Mouse (Mus musculus): ENCODE measurements around the gene Trim75. TPM values are rescaled to one million over a fixed set of nuclear protein-coding genes. Genes with fewer than 3 reads are reported as not detected.

Trim75 gene
- polyA plus RNA-seq, 1 experiment from 2014 or later, result not detected

DNA sequence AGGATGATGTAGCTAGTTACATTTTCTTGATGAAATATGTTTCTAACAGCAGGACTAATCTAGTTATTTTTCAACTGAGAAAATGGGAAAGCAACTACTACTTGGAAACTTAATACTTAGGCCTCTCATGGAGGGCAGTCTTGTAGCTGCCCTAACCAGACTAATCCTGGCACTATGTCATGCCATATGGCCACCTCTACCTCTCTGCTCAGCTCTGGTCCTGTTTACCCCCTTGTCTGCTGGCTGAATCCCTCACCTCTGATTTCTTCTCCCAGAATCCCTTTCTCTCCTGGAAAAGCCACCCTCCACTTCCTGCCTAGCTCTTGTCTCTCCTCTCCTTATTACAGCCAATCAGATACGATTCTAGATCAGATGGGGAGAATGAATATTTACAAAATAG lies 39.3 kb downstream of the Trim75 start:
- no peak overlapping the region for H3K4me3 ChIP-seq (ENCODE audit: low read depth, low read length)
- no peaks in the 10 kb centered on the region for H3K27me3 ChIP-seq (ENCODE audit: control insufficient read depth, insufficient read depth, low read length)
- H3K4me2 ChIP-seq (ENCODE audit: low read depth, low read length), result no peak overlapping the region
- no peak overlapping the region for H3K27ac ChIP-seq (replicated peaks; ENCODE audit: low read depth, low read length)
- H3K36me3 ChIP-seq (replicated peaks; ENCODE audit: control insufficient read depth, insufficient read depth, low read depth, low read length), result no peaks in the 10 kb centered on the region
- no peak for DNase-seq (ENCODE audit: low spot score)
- 100% methylated on average over 1 of the region's 1 CpGs for WGBS
- H3K9ac ChIP-seq (replicated peaks; ENCODE audit: low read length), result no peak overlapping the region
- no peak for ATAC-seq (replicated peaks; ENCODE audit: insufficient number of reproducible peaks, low FRiP score, low TSS enrichment, low read depth)
- no peaks in the 10 kb centered on the region for H3K9me3 ChIP-seq (replicated peaks; ENCODE audit: control insufficient read depth, low read length)
- no peaks in the 10 kb centered on the region for H3K4me1 ChIP-seq (ENCODE audit: control insufficient read depth, insufficient read depth, low read length)

DNA sequence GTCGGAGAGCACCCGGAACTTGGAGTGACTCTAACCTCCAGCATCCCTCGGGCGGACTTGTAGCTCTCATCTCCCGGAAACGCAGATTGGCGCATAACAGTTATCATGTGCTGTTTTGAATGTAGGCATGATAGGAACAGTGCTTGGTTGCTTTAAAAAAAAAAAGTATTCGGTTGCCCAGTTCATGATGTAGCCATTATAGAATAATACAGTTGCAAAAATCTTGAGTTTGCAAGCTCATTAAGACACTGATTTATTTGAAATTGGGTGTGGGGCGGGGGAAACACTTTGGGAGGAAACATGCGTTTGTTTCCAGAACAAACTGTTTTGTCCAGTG lies 40.0 kb downstream of the Trim75 start:
- Histone ChIP-seq H3K4me3 (ENCODE audit: low read depth, low read length) (peak overlapping the region; percentile 76), H3K27ac (replicated peaks; ENCODE audit: low read depth, low read length) (no peak overlapping the region; the same call in 1 of the 2 replicates), H3K4me1 (ENCODE audit: control insufficient read depth, insufficient read depth, low read length) (no peaks in the 10 kb centered on the region), H3K27me3 (ENCODE audit: control insufficient read depth, insufficient read depth, low read length) (no peaks in the 10 kb centered on the region), H3K4me2 (ENCODE audit: low read depth, low read length) (peak overlapping the region; percentile 54), H3K36me3 (replicated peaks; ENCODE audit: control insufficient read depth, insufficient read depth, low read depth, low read length) (no peaks in the 10 kb centered on the region), H3K9ac (replicated peaks; ENCODE audit: low read length) (peak overlapping the region; percentile 60), H3K9me3 (replicated peaks; ENCODE audit: control insufficient read depth, low read length) (no peaks in the 10 kb centered on the region)
- WGBS, result 11% methylated on average over 10 of the region's 10 CpGs
- ATAC-seq (replicated peaks; ENCODE audit: insufficient number of reproducible peaks, low FRiP score, low TSS enrichment, low read depth) (no peak), DNase-seq (ENCODE audit: low spot score) (no peak)

DNA sequence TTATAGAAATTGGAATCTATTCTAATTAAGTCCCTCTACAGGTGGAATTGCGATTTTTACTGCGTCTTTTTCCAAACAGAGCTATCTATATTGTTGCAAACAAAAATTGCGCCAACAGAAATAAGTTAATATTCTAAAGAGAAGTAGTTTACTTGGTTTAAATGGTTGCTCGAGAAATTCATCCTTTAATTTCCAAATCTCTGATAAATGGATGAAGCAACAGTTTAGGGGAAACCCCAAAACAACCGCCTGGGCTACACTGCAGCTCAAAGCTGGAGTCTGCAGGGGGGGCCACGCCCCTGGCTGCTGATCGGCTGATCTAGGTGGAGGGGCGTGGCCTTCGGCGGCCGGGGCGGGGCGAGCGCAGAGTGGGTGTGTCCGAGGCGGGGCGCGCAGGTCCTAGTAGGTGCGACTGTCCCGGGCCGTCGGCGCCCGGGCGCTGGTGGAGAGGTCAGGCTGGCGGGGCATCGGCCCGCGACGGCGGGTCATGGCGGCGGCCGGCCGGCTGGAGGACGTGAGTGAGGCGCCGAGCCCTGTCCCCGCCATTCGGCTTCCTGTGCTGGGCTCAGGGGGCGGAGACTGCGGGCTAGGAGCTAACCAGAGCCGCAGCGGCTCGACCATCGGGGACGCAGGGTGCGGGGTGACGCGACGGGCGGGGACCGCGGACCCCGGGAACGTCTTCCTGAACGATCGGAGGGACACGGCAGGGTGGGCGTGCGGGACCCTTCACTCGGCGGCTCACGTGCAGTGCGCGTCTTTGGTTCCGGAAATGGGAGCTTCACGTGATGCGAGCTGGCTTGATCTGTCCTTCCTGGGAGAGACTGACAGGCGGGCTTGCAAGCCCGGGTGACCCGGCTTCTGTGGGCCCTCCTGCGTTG lies 40.6 kb downstream of the Trim75 start, which contains the start of gene Tmem192:
Gene Tmem192, plus strand, starts transcription at position 366 of the 878 bp plus-strand sequence.
- Histone ChIP-seq H3K4me1 (ENCODE audit: control insufficient read depth, insufficient read depth, low read length) (no peaks in the 10 kb centered on the region), H3K9ac (replicated peaks; ENCODE audit: low read length) (peak within 1 kb of the TSS; percentile 60), H3K4me3 (ENCODE audit: low read depth, low read length) (peak within 1 kb of the TSS; percentile 76), H3K36me3 (replicated peaks; ENCODE audit: control insufficient read depth, insufficient read depth, low read depth, low read length) (no peaks in the 10 kb centered on the region), H3K27ac (replicated peaks; ENCODE audit: low read depth, low read length) (no peak within 1 kb of the TSS; the same call in 1 of the 2 replicates), H3K4me2 (ENCODE audit: low read depth, low read length) (peak within 1 kb of the TSS; percentile 54), H3K27me3 (ENCODE audit: control insufficient read depth, insufficient read depth, low read length) (no peaks in the 10 kb centered on the region), H3K9me3 (replicated peaks; ENCODE audit: control insufficient read depth, low read length) (no peaks in the 10 kb centered on the region)
- ATAC-seq (replicated peaks; ENCODE audit: insufficient number of reproducible peaks, low FRiP score, low TSS enrichment, low read depth) (peak; percentile 90), DNase-seq (ENCODE audit: low spot score) (peak; percentile 87)
- 1% methylated on average over 73 of the region's 73 CpGs for WGBS

DNA sequence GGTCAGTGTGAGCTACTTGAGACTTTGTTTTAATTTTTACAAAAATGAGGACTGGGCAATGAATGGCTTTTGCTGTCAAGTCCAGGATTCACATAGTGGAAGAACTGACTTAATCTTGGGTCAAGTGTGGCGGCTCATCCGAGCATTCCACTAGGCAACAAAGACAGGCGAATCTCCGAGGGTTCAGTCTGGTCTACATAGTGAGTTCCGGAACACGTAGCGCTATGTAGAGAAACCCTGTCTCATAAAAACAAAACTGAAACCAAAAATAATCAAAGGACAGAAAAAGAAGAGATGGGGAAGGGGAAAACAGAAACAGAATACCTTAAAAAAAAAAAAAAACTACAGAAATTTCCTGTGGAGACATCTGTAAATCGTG lies 41.2 kb downstream of the Trim75 start:
- 62% methylated on average over 8 of the region's 8 CpGs for WGBS

DNA sequence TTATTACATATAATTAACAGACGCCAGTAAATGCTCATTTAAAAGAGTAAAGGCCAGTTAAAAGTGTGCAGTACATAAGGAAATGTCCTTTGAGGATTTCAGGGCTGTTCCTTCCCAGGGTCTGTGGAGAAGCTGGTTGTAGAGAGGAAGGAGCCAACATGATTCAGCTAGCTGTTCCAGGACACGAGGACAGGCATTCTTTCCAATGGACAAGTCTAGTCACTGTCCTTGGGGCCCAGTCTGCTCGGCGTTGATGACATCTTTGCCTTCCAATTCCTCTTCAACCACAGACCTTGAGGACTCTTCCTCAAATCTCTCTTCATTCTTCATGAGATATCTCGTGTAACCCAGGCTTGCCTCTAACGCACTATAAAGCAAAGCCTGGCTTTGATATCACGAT lies 42.0 kb downstream of the Trim75 start:
- 85% methylated on average over 7 of the region's 7 CpGs for WGBS
- no peak overlapping the region for H3K4me2 ChIP-seq (ENCODE audit: low read depth, low read length)
- no peaks in the 10 kb centered on the region for H3K9me3 ChIP-seq (replicated peaks; ENCODE audit: control insufficient read depth, low read length)
- H3K4me3 ChIP-seq (ENCODE audit: low read depth, low read length), result no peak overlapping the region
- H3K27me3 ChIP-seq (ENCODE audit: control insufficient read depth, insufficient read depth, low read length), result no peaks in the 10 kb centered on the region
- no peaks in the 10 kb centered on the region for H3K4me1 ChIP-seq (ENCODE audit: control insufficient read depth, insufficient read depth, low read length)
- no peak overlapping the region for H3K27ac ChIP-seq (replicated peaks; ENCODE audit: low read depth, low read length)
- no peaks in the 10 kb centered on the region for H3K36me3 ChIP-seq (replicated peaks; ENCODE audit: control insufficient read depth, insufficient read depth, low read depth, low read length)
- ATAC-seq (replicated peaks; ENCODE audit: insufficient number of reproducible peaks, low FRiP score, low TSS enrichment, low read depth) (no peak), DNase-seq (ENCODE audit: low spot score) (no peak)
- H3K9ac ChIP-seq (replicated peaks; ENCODE audit: low read length), result no peak overlapping the region

More for the DNA sequence above, 41.2 kb downstream of the Trim75 start:
- DNase-seq (ENCODE audit: low spot score), result no peak
- no peak for ATAC-seq (replicated peaks; ENCODE audit: insufficient number of reproducible peaks, low FRiP score, low TSS enrichment, low read depth)
- Histone ChIP-seq H3K4me1 (ENCODE audit: control insufficient read depth, insufficient read depth, low read length) (no peaks in the 10 kb centered on the region), H3K4me2 (ENCODE audit: low read depth, low read length) (no peak overlapping the region), H3K4me3 (ENCODE audit: low read depth, low read length) (no peak overlapping the region), H3K9me3 (replicated peaks; ENCODE audit: control insufficient read depth, low read length) (no peaks in the 10 kb centered on the region), H3K27ac (replicated peaks; ENCODE audit: low read depth, low read length) (no peak overlapping the region), H3K27me3 (ENCODE audit: control insufficient read depth, insufficient read depth, low read length) (no peaks in the 10 kb centered on the region), H3K36me3 (replicated peaks; ENCODE audit: control insufficient read depth, insufficient read depth, low read depth, low read length) (no peaks in the 10 kb centered on the region), H3K9ac (replicated peaks; ENCODE audit: low read length) (no peak overlapping the region)

DNA sequence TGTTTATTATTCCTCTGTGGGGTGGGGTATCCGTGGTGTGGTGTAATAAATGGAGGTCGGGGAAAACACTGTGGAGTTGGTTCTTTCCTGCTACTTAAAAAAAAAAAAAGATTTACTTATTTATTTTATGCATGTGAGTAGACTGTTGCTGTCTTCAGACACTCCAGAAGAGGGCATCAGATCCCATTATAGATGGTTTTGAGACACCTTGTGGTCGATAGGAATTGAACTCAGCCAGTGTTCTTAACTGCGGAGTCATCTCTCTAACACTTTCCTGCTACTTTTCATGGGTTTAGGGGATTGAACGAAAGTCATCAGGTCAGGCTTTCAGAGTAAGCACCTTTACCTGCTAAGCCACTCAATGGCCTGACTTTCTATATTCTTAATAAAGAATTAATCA lies 42.8 kb downstream of the Trim75 start:
- ATAC-seq (replicated peaks; ENCODE audit: insufficient number of reproducible peaks, low FRiP score, low TSS enrichment, low read depth), result no peak
- Histone ChIP-seq H3K4me2 (ENCODE audit: low read depth, low read length) (no peak overlapping the region), H3K27ac (replicated peaks; ENCODE audit: low read depth, low read length) (no peak overlapping the region), H3K9ac (replicated peaks; ENCODE audit: low read length) (no peak overlapping the region), H3K4me1 (ENCODE audit: control insufficient read depth, insufficient read depth, low read length) (no peaks in the 10 kb centered on the region), H3K4me3 (ENCODE audit: low read depth, low read length) (no peak overlapping the region), H3K36me3 (replicated peaks; ENCODE audit: control insufficient read depth, insufficient read depth, low read depth, low read length) (no peaks in the 10 kb centered on the region), H3K9me3 (replicated peaks; ENCODE audit: control insufficient read depth, low read length) (no peaks in the 10 kb centered on the region), H3K27me3 (ENCODE audit: control insufficient read depth, insufficient read depth, low read length) (no peaks in the 10 kb centered on the region)
- 24% methylated on average over 5 of the region's 5 CpGs for WGBS
- peak; percentile 19 for DNase-seq (ENCODE audit: low spot score)

DNA sequence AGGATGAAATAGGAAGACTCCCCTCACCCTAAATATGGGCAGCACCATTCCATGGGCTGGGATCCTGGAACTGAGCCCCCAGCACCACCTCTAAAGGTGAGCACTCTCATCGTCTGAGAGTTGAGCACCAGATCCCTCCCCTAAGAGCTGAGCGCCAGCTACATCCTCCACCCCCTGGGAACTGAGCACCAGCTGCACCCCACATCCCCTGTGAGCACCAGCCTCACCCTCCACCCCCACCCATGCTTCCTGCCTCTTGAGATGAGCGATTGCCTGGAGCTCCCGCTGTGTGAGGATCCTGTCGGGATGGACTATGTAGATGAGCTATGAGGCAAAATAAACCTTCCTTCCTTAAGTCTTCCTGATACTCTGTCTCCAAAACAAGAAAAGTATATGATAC lies 44.7 kb downstream of the Trim75 start:
- Histone ChIP-seq H3K27me3 (ENCODE audit: control insufficient read depth, insufficient read depth, low read length) (no peaks in the 10 kb centered on the region), H3K9ac (replicated peaks; ENCODE audit: low read length) (no peak overlapping the region), H3K9me3 (replicated peaks; ENCODE audit: control insufficient read depth, low read length) (no peaks in the 10 kb centered on the region), H3K36me3 (replicated peaks; ENCODE audit: control insufficient read depth, insufficient read depth, low read depth, low read length) (no peaks in the 10 kb centered on the region), H3K4me1 (ENCODE audit: control insufficient read depth, insufficient read depth, low read length) (no peaks in the 10 kb centered on the region), H3K4me3 (ENCODE audit: low read depth, low read length) (no peak overlapping the region), H3K4me2 (ENCODE audit: low read depth, low read length) (no peak overlapping the region), H3K27ac (replicated peaks; ENCODE audit: low read depth, low read length) (no peak overlapping the region)
- DNase-seq (ENCODE audit: low spot score) (no peak), ATAC-seq (replicated peaks; ENCODE audit: insufficient number of reproducible peaks, low FRiP score, low TSS enrichment, low read depth) (no peak)
- WGBS, result 18% methylated on average over 5 of the region's 5 CpGs

DNA sequence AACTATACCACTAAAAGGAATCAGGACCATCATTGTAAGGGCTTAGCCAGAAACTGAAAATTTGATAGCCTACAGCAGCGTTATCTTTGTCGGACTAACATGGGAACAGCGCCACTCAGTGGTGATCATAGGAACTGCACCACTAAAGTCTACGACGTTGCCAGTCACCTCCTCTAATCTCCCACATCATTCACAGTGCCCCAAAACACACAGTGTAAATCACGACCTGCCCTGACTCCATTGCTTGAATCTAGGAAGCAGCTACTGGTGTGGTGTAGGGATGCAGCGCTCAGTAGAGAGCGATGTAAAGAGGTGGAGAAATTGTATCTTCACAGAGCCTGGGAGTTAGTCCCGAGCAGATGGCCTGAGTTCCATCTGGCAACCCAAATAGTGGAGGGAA lies 46.1 kb downstream of the Trim75 start:
- Histone ChIP-seq H3K36me3 (replicated peaks; ENCODE audit: control insufficient read depth, insufficient read depth, low read depth, low read length) (no peaks in the 10 kb centered on the region), H3K27me3 (ENCODE audit: control insufficient read depth, insufficient read depth, low read length) (no peaks in the 10 kb centered on the region), H3K9ac (replicated peaks; ENCODE audit: low read length) (no peak overlapping the region), H3K4me3 (ENCODE audit: low read depth, low read length) (no peak overlapping the region), H3K27ac (replicated peaks; ENCODE audit: low read depth, low read length) (no peak overlapping the region), H3K4me1 (ENCODE audit: control insufficient read depth, insufficient read depth, low read length) (no peaks in the 10 kb centered on the region), H3K9me3 (replicated peaks; ENCODE audit: control insufficient read depth, low read length) (no peaks in the 10 kb centered on the region), H3K4me2 (ENCODE audit: low read depth, low read length) (no peak overlapping the region)
- WGBS, result 16% methylated on average over 9 of the region's 9 CpGs
- DNase-seq (ENCODE audit: low spot score) (peak; percentile 86), ATAC-seq (replicated peaks; ENCODE audit: insufficient number of reproducible peaks, low FRiP score, low TSS enrichment, low read depth) (0 out of 2 replicates have a peak, but pooled peaks have one; percentile 26)

Measured in embryonic facial prominence, embryonic 11.5 days (tissue).